Mouse (Mus musculus) hindbrain, embryonic 16.5 days (tissue): ENCODE measurements around the gene Lbhd2. TPM values are rescaled to one million over a fixed set of nuclear protein-coding genes. Genes with fewer than 3 reads are reported as not detected.

ENCODE experiments used
- ATAC-seq: fragments of 200-750 bp; cut with Nextera tagmentation; 2 replicates; pipeline ENCODE4 v1.8.0; 2017; ENCODE audit warnings: moderate TSS enrichment, moderate library complexity
- H3K27ac ChIP-seq: fragments of 300-500 bp; sonication (generic); 2 replicates; pipeline ENCODE4 v1.5.1; 2014; ENCODE audit warnings: low read depth, mild to moderate bottlenecking, control low read depth, low read length, moderate library complexity
- H3K27me3 ChIP-seq: fragments of 300-500 bp; sonication (generic); replicated peaks from 2 replicates; pipeline ENCODE4 v1.6.1; 2014; ENCODE audit warnings: low read length; ENCODE audit not compliant: control insufficient read depth, insufficient read depth
- H3K36me3 ChIP-seq: fragments of 300-500 bp; sonication (generic); 2 replicates; pipeline ENCODE4 v1.6.1; 2014; ENCODE audit warnings: mild to moderate bottlenecking, low read length, moderate library complexity, mixed read lengths; ENCODE audit not compliant: control insufficient read depth, insufficient read depth
- H3K4me1 ChIP-seq: fragments of 300-500 bp; sonication (generic); 2 replicates; pipeline ENCODE4 v1.6.1; 2014; ENCODE audit warnings: low read depth, low read length; ENCODE audit not compliant: control insufficient read depth, insufficient read depth
- H3K4me2 ChIP-seq: fragments of 300-500 bp; sonication (generic); 2 replicates; pipeline ENCODE4 v1.6.1; 2014; ENCODE audit warnings: mild to moderate bottlenecking, low read length, control low read depth, moderate library complexity
- H3K4me3 ChIP-seq: fragments of 300-500 bp; sonication (generic); 2 replicates; pipeline ENCODE4 v1.5.1; 2014; ENCODE audit warnings: mild to moderate bottlenecking, low read length, control low read depth, moderate library complexity
- H3K9ac ChIP-seq: fragments of 300-500 bp; sonication (generic); 2 replicates; pipeline ENCODE4 v1.6.1; 2014; ENCODE audit warnings: low read depth, mild to moderate bottlenecking, control low read depth, low read length, moderate library complexity
- H3K9me3 ChIP-seq: fragments of 300-500 bp; sonication (generic); 2 replicates; pipeline ENCODE4 v1.6.1; 2014; ENCODE audit warnings: mild to moderate bottlenecking, low read length, moderate library complexity; ENCODE audit not compliant: control insufficient read depth
- whole genome bisulfite sequencing: fragments of 180-500 bp; shearing (Covaris S2); extraction: QIAGEN DNeasy Blood & Tissue Kit; methylation state at CpG from one replicate; pipeline ENCODE4 v1.1.7; 2014; 5-methylcytosine and 5-hydroxymethylcytosine counted together
- polyA plus RNA-seq: library from polyadenylated mRNA; unstranded; fragments of >200 nt; fragmentation: Nextera tagmentation; extraction: Ambion mirVana; gene quantifications from 2 replicates; pipeline ENCODE4 v1.2.1, GENCODE M21; 2015

The Lbhd2 gene
- polyA plus RNA-seq, 1 experiment from 2014 or later, result 3.3 TPM

- peaks cover 9% of the 10 kb centered on the region for H3K4me1 ChIP-seq
- no peak overlapping the region for H3K9ac ChIP-seq
- no peaks in the 10 kb centered on the region for H3K36me3 ChIP-seq
- no peak overlapping the region for H3K4me3 ChIP-seq
- H3K27ac ChIP-seq, result no peak overlapping the region
- ATAC-seq, result no peak
- no peaks in the 10 kb centered on the region for H3K9me3 ChIP-seq
- WGBS, result 19% methylated on average over 22 of the region's 22 CpGs
- H3K27me3 ChIP-seq, result peaks cover 79% of the 10 kb centered on the region
- H3K4me2 ChIP-seq, result no peak overlapping the region
Measured at GRCm38 (mm10) chr12:111447898-111448760, 41.5 kb downstream of the Lbhd2 start.

GRCm38 (mm10) chr12:111448931-111449705, 42.5 kb downstream of the Lbhd2 start:
- Histone ChIP-seq H3K9me3 (no peaks in the 10 kb centered on the region), H3K27ac (no peak overlapping the region), H3K27me3 (peaks cover 69% of the 10 kb centered on the region), H3K9ac (no peak overlapping the region), H3K36me3 (no peaks in the 10 kb centered on the region), H3K4me2 (no peak overlapping the region), H3K4me1 (peaks cover 9% of the 10 kb centered on the region), H3K4me3 (no peak overlapping the region)
- ATAC-seq, result no peak
- WGBS, result 18% methylated on average over 12 of the region's 14 CpGs

GRCm38 (mm10) chr12:111450359-111450758, 43.8 kb downstream of the Lbhd2 start:
- no peak for ATAC-seq
- peaks cover 9% of the 10 kb centered on the region for H3K4me1 ChIP-seq
- peaks cover 56% of the 10 kb centered on the region for H3K27me3 ChIP-seq
- no peak overlapping the region for H3K4me2 ChIP-seq
- H3K36me3 ChIP-seq, result no peaks in the 10 kb centered on the region
- H3K4me3 ChIP-seq, result no peak overlapping the region
- WGBS, result 42% methylated on average over 6 of the region's 6 CpGs
- no peak overlapping the region; the same call in 1 of the 2 replicates for H3K9ac ChIP-seq
- H3K27ac ChIP-seq, result no peak overlapping the region
- no peaks in the 10 kb centered on the region for H3K9me3 ChIP-seq

GRCm38 (mm10) chr12:111451561-111451960, 45.0 kb downstream of the Lbhd2 start:
- Histone ChIP-seq H3K9me3 (no peaks in the 10 kb centered on the region), H3K36me3 (no peaks in the 10 kb centered on the region), H3K27ac (no peak overlapping the region), H3K4me1 (no peaks in the 10 kb centered on the region), H3K4me2 (no peak overlapping the region), H3K9ac (no peak overlapping the region), H3K27me3 (peaks cover 44% of the 10 kb centered on the region), H3K4me3 (no peak overlapping the region)
- 87% methylated on average over 7 of the region's 7 CpGs for WGBS
- no peak for ATAC-seq

GRCm38 (mm10) chr12:111454021-111454420, 47.4 kb downstream of the Lbhd2 start:
- Histone ChIP-seq H3K4me1 (no peaks in the 10 kb centered on the region), H3K9ac (no peak overlapping the region), H3K4me3 (no peak overlapping the region), H3K27me3 (peaks cover 21% of the 10 kb centered on the region), H3K9me3 (no peaks in the 10 kb centered on the region), H3K4me2 (no peak overlapping the region), H3K36me3 (no peaks in the 10 kb centered on the region), H3K27ac (no peak overlapping the region)
- 26% methylated on average over 4 of the region's 4 CpGs for WGBS
- ATAC-seq, result no peak

GRCm38 (mm10) chr12:111454543-111455280, 48.1 kb downstream of the Lbhd2 start:
- Histone ChIP-seq H3K9ac (no peak overlapping the region), H3K9me3 (no peaks in the 10 kb centered on the region), H3K4me1 (no peaks in the 10 kb centered on the region), H3K4me2 (no peak overlapping the region), H3K4me3 (no peak overlapping the region), H3K27ac (no peak overlapping the region), H3K36me3 (no peaks in the 10 kb centered on the region), H3K27me3 (peaks cover 14% of the 10 kb centered on the region)
- ATAC-seq, result no peak
- WGBS, result 66% methylated on average over 10 of the region's 10 CpGs

GRCm38 (mm10) chr12:111455311-111455846, 48.8 kb downstream of the Lbhd2 start:
- no peaks in the 10 kb centered on the region for H3K9me3 ChIP-seq
- 81% methylated on average over 12 of the region's 12 CpGs for WGBS
- no peak overlapping the region for H3K4me3 ChIP-seq
- no peak overlapping the region for H3K4me2 ChIP-seq
- H3K36me3 ChIP-seq, result no peaks in the 10 kb centered on the region
- H3K4me1 ChIP-seq, result no peaks in the 10 kb centered on the region
- no peak overlapping the region for H3K27ac ChIP-seq
- no peak overlapping the region for H3K9ac ChIP-seq
- ATAC-seq, result no peak
- H3K27me3 ChIP-seq, result peaks cover 8% of the 10 kb centered on the region

GRCm38 (mm10) chr12:111455860-111456259, 49.3 kb downstream of the Lbhd2 start:
- Histone ChIP-seq H3K4me2 (no peak overlapping the region), H3K27me3 (peaks cover 3% of the 10 kb centered on the region)

More at GRCm38 (mm10) chr12:111455860-111456259, 49.3 kb downstream of the Lbhd2 start:
- no peaks in the 10 kb centered on the region for H3K36me3 ChIP-seq
- no peak overlapping the region for H3K4me3 ChIP-seq
- ATAC-seq, result no peak
- no peak overlapping the region for H3K27ac ChIP-seq
- no peaks in the 10 kb centered on the region for H3K4me1 ChIP-seq
- no peaks in the 10 kb centered on the region for H3K9me3 ChIP-seq
- WGBS, result 67% methylated on average over 8 of the region's 8 CpGs
- H3K9ac ChIP-seq, result no peak overlapping the region
